Mouse (Mus musculus) intestine, postnatal 0 days (tissue): ENCODE results near the gene Get4. TPM values are rescaled to one million over a fixed set of nuclear protein-coding genes. Genes with fewer than 3 reads are reported as not detected.

Experiments used
- ATAC-seq: fragments of 200-750 bp; cut with Nextera tagmentation; 2 replicates; pipeline ENCODE4 v1.8.0; 2017; ENCODE audit warnings: mild to moderate bottlenecking, moderate TSS enrichment, moderate library complexity
- H3K27ac ChIP-seq: fragments of 300-500 bp; sonication (generic); 2 replicates; pipeline ENCODE4 v1.5.1; 2014; ENCODE audit warnings: mild to moderate bottlenecking, low read depth, low read length, moderate library complexity
- H3K27me3 ChIP-seq: fragments of 300-500 bp; sonication (generic); replicated peaks from 2 replicates; pipeline ENCODE4 v1.6.1; 2014; ENCODE audit warnings: low read length, mixed read lengths; ENCODE audit not compliant: control insufficient read depth, insufficient read depth
- H3K36me3 ChIP-seq: fragments of 300-500 bp; sonication (generic); 2 replicates; pipeline ENCODE4 v1.6.1; 2014; ENCODE audit warnings: mild to moderate bottlenecking, moderate library complexity; ENCODE audit not compliant: control insufficient read depth, insufficient read depth
- H3K4me1 ChIP-seq: fragments of 300-500 bp; sonication (generic); replicated peaks from 2 replicates; pipeline ENCODE4 v1.6.1; 2014; ENCODE audit warnings: antibody characterized with exemption, low read length, mixed read lengths; ENCODE audit not compliant: control insufficient read depth, insufficient read depth
- H3K4me2 ChIP-seq: fragments of 300-500 bp; sonication (generic); replicated peaks from 2 replicates; pipeline ENCODE4 v1.6.1; 2014; ENCODE audit warnings: low read depth, mild to moderate bottlenecking, moderate library complexity
- H3K4me3 ChIP-seq: fragments of 300-500 bp; sonication (generic); 2 replicates; pipeline ENCODE4 v1.5.1; 2014; ENCODE audit warnings: low read depth, low read length
- H3K9ac ChIP-seq: fragments of 300-500 bp; sonication (generic); 2 replicates; pipeline ENCODE4 v1.6.1; 2014; ENCODE audit warnings: mild to moderate bottlenecking, low read depth, low read length
- H3K9me3 ChIP-seq: fragments of 300-500 bp; sonication (generic); 2 replicates; pipeline ENCODE4 v1.6.1; 2016; ENCODE audit warnings: mixed run types; ENCODE audit not compliant: control insufficient read depth
- CTCF ChIP-seq: sonication (generic); IDR thresholded peaks from 2 replicates; pipeline ENCODE4 v1.5.1; 2016; ENCODE audit warnings: low read depth, mild to moderate bottlenecking, control low read depth, antibody characterized with exemption, moderate library complexity
- WGBS: fragments of 180-500 bp; shearing (Covaris S2); extraction: QIAGEN DNeasy Blood & Tissue Kit; methylation state at CpG from one replicate; pipeline ENCODE4 v1.1.7; 2014; 5-methylcytosine and 5-hydroxymethylcytosine counted together
- polyA plus RNA-seq: library from polyadenylated mRNA; unstranded; fragments of >200 nt; fragmentation: Nextera tagmentation; extraction: Ambion mirVana; gene quantifications from 2 replicates; pipeline ENCODE4 v1.2.1, GENCODE M21; 2015

Gene Get4
- polyA plus RNA-seq, 1 experiment from 2014 or later: 129 TPM

GRCm38 (mm10) chr5:139209685-139210026 is 42.5 kb upstream of the Get4 start:
- 66% methylated on average over 7 of the region's 7 CpGs for WGBS
- no peak overlapping the region for H3K9ac ChIP-seq
- no peaks in the 10 kb centered on the region for H3K9me3 ChIP-seq
- no peak overlapping the region for H3K4me3 ChIP-seq
- no peaks in the 10 kb centered on the region; the same call in 1 of the 2 replicates for H3K4me1 ChIP-seq
- peaks cover under 1% of the 10 kb centered on the region; the same call in 1 of the 2 replicates for H3K36me3 ChIP-seq
- TF ChIP-seq CTCF: no peak
- H3K27me3 ChIP-seq: no peaks in the 10 kb centered on the region
- ATAC-seq: peak; percentile 42
- no peak overlapping the region for H3K27ac ChIP-seq
- H3K4me2 ChIP-seq: no peak overlapping the region

- TF ChIP-seq CTCF: no peak
- H3K36me3 ChIP-seq: peaks cover 21% of the 10 kb centered on the region
- H3K4me2 ChIP-seq: no peak overlapping the region; the same call in 1 of the 2 replicates
- no peak overlapping the region for H3K4me3 ChIP-seq
- no peaks in the 10 kb centered on the region for H3K27me3 ChIP-seq
- no peaks in the 10 kb centered on the region for H3K9me3 ChIP-seq
- H3K4me1 ChIP-seq: no peaks in the 10 kb centered on the region; the same call in 1 of the 2 replicates
- no peak overlapping the region for H3K9ac ChIP-seq
- H3K27ac ChIP-seq: no peak overlapping the region
- no peak for ATAC-seq
- WGBS: 82% methylated on average over 11 of the region's 11 CpGs
Measured at GRCm38 (mm10) chr5:139211737-139212385, 40.3 kb upstream of the Get4 start.

- no peak overlapping the region for H3K27ac ChIP-seq
- H3K36me3 ChIP-seq: peaks cover 21% of the 10 kb centered on the region
- no peak overlapping the region for H3K4me2 ChIP-seq
- H3K9me3 ChIP-seq: no peaks in the 10 kb centered on the region
- TF ChIP-seq CTCF: no peak
- H3K9ac ChIP-seq: no peak overlapping the region
- H3K27me3 ChIP-seq: no peaks in the 10 kb centered on the region
- no peak for ATAC-seq
- no peak overlapping the region for H3K4me3 ChIP-seq
- no peaks in the 10 kb centered on the region; the same call in 1 of the 2 replicates for H3K4me1 ChIP-seq
Measured at GRCm38 (mm10) chr5:139214298-139214697, 37.8 kb upstream of the Get4 start.

- 96% methylated on average over 5 of the region's 5 CpGs for WGBS
- no peak overlapping the region for H3K27ac ChIP-seq
- ATAC-seq: no peak
Measured at GRCm38 (mm10) chr5:139215184-139215583, 36.9 kb upstream of the Get4 start.

GRCm38 (mm10) chr5:139216121-139216520 is 36.0 kb upstream of the Get4 start:
- Histone ChIP-seq H3K36me3 (peaks cover 29% of the 10 kb centered on the region), H3K27me3 (no peaks in the 10 kb centered on the region), H3K4me3 (no peak overlapping the region), H3K4me1 (no peaks in the 10 kb centered on the region), H3K9ac (no peak overlapping the region), H3K9me3 (no peaks in the 10 kb centered on the region), H3K4me2 (no peak overlapping the region), H3K27ac (no peak overlapping the region)
- TF ChIP-seq CTCF: no peak
- 82% methylated on average over 2 of the region's 2 CpGs for WGBS
- ATAC-seq: no peak

More at GRCm38 (mm10) chr5:139215184-139215583, 36.9 kb upstream of the Get4 start:
- Histone ChIP-seq H3K4me1 (no peaks in the 10 kb centered on the region; the same call in 1 of the 2 replicates), H3K9ac (no peak overlapping the region), H3K9me3 (no peaks in the 10 kb centered on the region), H3K4me2 (no peak overlapping the region), H3K27me3 (no peaks in the 10 kb centered on the region), H3K4me3 (no peak overlapping the region), H3K36me3 (peaks cover 21% of the 10 kb centered on the region)
- no peak for TF ChIP-seq CTCF

GRCm38 (mm10) chr5:139216774-139217173 is 35.4 kb upstream of the Get4 start:
- Histone ChIP-seq H3K9me3 (no peaks in the 10 kb centered on the region), H3K27me3 (no peaks in the 10 kb centered on the region), H3K4me2 (no peak overlapping the region), H3K4me3 (no peak overlapping the region), H3K9ac (no peak overlapping the region), H3K36me3 (peaks cover 36% of the 10 kb centered on the region), H3K4me1 (no peaks in the 10 kb centered on the region), H3K27ac (no peak overlapping the region)
- ATAC-seq: no peak
- WGBS: 89% methylated on average over 3 of the region's 3 CpGs
- no peak for TF ChIP-seq CTCF

GRCm38 (mm10) chr5:139220006-139220515 is 32.1 kb upstream of the Get4 start:
- Histone ChIP-seq H3K9me3 (no peaks in the 10 kb centered on the region), H3K27me3 (no peaks in the 10 kb centered on the region), H3K4me2 (no peak overlapping the region), H3K27ac (no peak overlapping the region), H3K4me3 (no peak overlapping the region), H3K9ac (no peak overlapping the region), H3K4me1 (no peaks in the 10 kb centered on the region), H3K36me3 (peaks cover 56% of the 10 kb centered on the region)
- TF ChIP-seq CTCF: no peak
- ATAC-seq: no peak
- 75% methylated on average over 4 of the region's 4 CpGs for WGBS
